Mouse (Mus musculus) sigmoid colon, adult 10 weeks (tissue): ENCODE data around the gene Pdzd4. TPM values are rescaled to one million over a fixed set of nuclear protein-coding genes. Genes with fewer than 3 reads are reported as not detected.

Experiments used
- polyA plus RNA-seq: library from polyadenylated mRNA; stranded (reverse); fragments of 350-450 nt; fragmentation: Illumina TruSeq; extraction: RNeasy Lipid Tissue Mini Kit (QIAGEN cat#74804); gene quantifications from one replicate; pipeline ENCODE4 v1.2.3, GENCODE M21; 2014; ENCODE audit warnings: low read depth, low replicate concordance

Gene Pdzd4
- 0.54 TPM for polyA plus RNA-seq

DNA sequence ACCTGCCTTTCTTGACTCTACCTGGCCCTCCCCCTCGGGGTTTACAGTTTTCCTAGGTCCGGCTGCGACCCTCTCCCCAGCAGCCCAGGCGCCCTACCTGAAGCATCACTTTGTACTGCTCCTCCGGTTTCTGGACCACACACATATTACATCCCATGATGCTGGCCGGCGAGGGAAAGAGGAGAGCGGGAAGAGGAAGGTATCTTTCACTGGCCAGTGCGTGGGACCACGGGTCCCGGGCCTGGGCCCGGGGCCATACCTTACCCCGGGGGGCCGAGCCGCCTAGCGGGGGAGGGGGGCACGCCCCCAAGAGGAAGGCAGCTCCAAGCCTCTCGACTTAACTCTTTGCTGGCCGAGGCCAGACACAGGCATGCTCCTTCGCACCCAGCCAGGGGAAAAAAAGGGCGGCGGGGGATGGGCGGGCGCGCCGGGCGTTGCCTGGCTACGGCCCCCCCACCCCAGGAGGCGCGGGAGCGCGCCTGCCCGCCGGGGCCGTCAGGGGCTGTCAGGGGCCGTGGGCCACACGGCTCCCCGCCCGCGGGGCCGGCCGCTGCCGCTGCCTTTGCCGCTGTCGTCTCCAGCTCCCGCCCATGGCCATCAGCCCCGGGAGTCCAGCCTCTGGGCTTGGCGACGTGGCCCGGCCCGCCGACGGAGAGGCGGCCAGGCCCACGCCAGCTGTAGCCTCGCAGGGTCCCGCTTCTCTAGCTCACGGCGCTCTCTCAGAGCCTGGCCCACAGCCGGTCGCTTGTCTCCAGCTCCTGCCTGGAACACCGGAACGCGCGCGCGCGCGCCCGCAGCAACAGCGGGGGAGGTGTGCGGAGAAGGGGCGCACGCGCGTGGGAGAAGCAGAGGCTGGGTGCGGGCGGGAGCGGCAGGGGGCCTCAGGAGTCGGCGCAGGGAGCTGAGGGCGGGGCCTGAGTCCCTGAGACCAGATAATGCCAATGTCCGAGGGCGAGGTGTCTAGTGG is at the start of gene Pdzd4:
Pdzd4 (minus strand) TSS at position 785 of the 967 bp plus-strand sequence.

GRCm38 (mm10) chrX:73786364-73787224 is 38.2 kb downstream of the Pdzd4 start, which contains the start of the genes Idh3g and Ssr4:
TSS of gene Idh3g (minus strand) at chrX:73786897.
TSS of gene Ssr4 (plus strand) at chrX:73787028.

GRCm38 (mm10) chrX:73774168-73774760 is 50.5 kb downstream of the Pdzd4 start, which contains the start of gene Srpk3:
TSS of gene Srpk3 (plus strand) at chrX:73774405.

GRCm38 (mm10) chrX:73756334-73757140 is 68.2 kb downstream of the Pdzd4 start, which contains the start of gene Plxnb3:
TSS of gene Plxnb3 (plus strand) at chrX:73757090.

Other genes with a start within 250 kb of the Pdzd4 start
- gene Dusp9, start 185.6 kb downstream of the Pdzd4 start, polyA plus RNA-seq = not detected
- not detected for gene Pnck, start 164.9 kb downstream of the Pdzd4 start, polyA plus RNA-seq
- gene Slc6a8, start 151.8 kb downstream of the Pdzd4 start, polyA plus RNA-seq = 302 TPM
- 171 TPM for gene Bcap31, start 108.8 kb downstream of the Pdzd4 start, polyA plus RNA-seq
- gene Abcd1, start 108.4 kb downstream of the Pdzd4 start, polyA plus RNA-seq = 3.0 TPM
- gene Plxnb3, start 67.9 kb downstream of the Pdzd4 start, polyA plus RNA-seq = not detected
- gene Srpk3, start 50.6 kb downstream of the Pdzd4 start, polyA plus RNA-seq = 0.28 TPM
- gene Idh3g, start 38.1 kb downstream of the Pdzd4 start, polyA plus RNA-seq = 37.1 TPM
- gene Ssr4, start 37.9 kb downstream of the Pdzd4 start, polyA plus RNA-seq = 50.8 TPM
- gene Avpr2, start 67.1 kb upstream of the Pdzd4 start, polyA plus RNA-seq = not detected
- 17.9 TPM for gene L1cam, start 71.1 kb upstream of the Pdzd4 start, polyA plus RNA-seq
- gene Arhgap4, start 96.9 kb upstream of the Pdzd4 start, polyA plus RNA-seq = 1.9 TPM
- gene Naa10, start 97.0 kb upstream of the Pdzd4 start, polyA plus RNA-seq = 8.7 TPM
- 0.63 TPM for gene Renbp, start 105.9 kb upstream of the Pdzd4 start, polyA plus RNA-seq
- gene Hcfc1, start 141.4 kb upstream of the Pdzd4 start, polyA plus RNA-seq = 30.6 TPM
- gene Irak1, start 198.9 kb upstream of the Pdzd4 start, polyA plus RNA-seq = 39.7 TPM